Mouse (Mus musculus): Measurements from ENCODE around the gene Epb41l4b.

GRCm38 (mm10) chr4:57113472-57114216 lies 29.6 kb downstream of the Epb41l4b start:
- TF ChIP-seq CTCF (IDR thresholded peaks at IDR 0.05; ENCODE audit: borderline replicate concordance, control insufficient read depth, extremely low read depth, insufficient read depth, low read length, poor library complexity) (no peak), POLR2A (IDR thresholded peaks at IDR 0.05; ENCODE audit: control insufficient read depth, extremely low read depth, insufficient read depth, low read length, poor library complexity) (no peak)

All from thymus, adult 2 months (tissue).